Comparison of ENCODE assay signal across 8 mouse cellular contexts in genomic region chr4:26247925-26248856, GRCm38 (mm10).
A peak's percentile ranks its signal among the peaks of the same experiment; 100 is the strongest.
DNase-seq lines count a peak whose midpoint lies in the region; ATAC-seq and TF ChIP-seq lines count a peak whose summit lies in the region.
"Had no signal": no experiment of that assay in that cellular context is flagged by ENCODE, and none has a peak within 500 bp of the region (broad histone marks: within the 10 kb centered on the region; RNA-seq: fewer than 3 reads in every experiment).

No protein-coding gene starts in this region.

- DNase-seq in G1E (ENCODE audit: low spot score) = peak; percentile 7
- DNase-seq in adrenal gland, postnatal 14 days = peak; percentile 78
- peak; percentile 58 for DNase-seq in embryo, embryonic 11.5 days (ENCODE audit: low read depth, low spot score)
- peak; percentile 60 to 64 for DNase-seq in layer of hippocampus, postnatal 10 days (ENCODE audit: low spot score in 2 of 2)
- peak; percentile 38 for DNase-seq in lung, postnatal 25 days (ENCODE audit: low spot score)
- peak; percentile 62 for DNase-seq in right cerebral cortex, postnatal 4 days

- H3K27ac ChIP-seq in hindbrain, embryonic 13.5 days = no peak overlapping the region
- H3K27ac ChIP-seq: heart, embryonic 15.5 days had no signal

- H3K9ac ChIP-seq in hindbrain, embryonic 13.5 days = no peak overlapping the region
- H3K9ac ChIP-seq: heart, embryonic 15.5 days had no signal

- no peaks in the 10 kb centered on the region for H3K9me3 ChIP-seq in G1E (replicated peaks)
- H3K9me3 ChIP-seq in hindbrain, embryonic 13.5 days = no peaks in the 10 kb centered on the region
- H3K9me3 ChIP-seq: heart, embryonic 15.5 days had no signal

- no peak for ATAC-seq in G1E (ENCODE audit: extremely low read depth, insufficient number of reproducible peaks, low FRiP score, poor library complexity, severe bottlenecking)
- peak; percentile 74; the same call in 1 of the 2 replicates for ATAC-seq in hindbrain, embryonic 13.5 days (ENCODE audit: low FRiP score)

- TF ChIP-seq CTCF in G1E (IDR thresholded peaks at IDR 0.05; ENCODE audit: low read depth, low read length) = peak; percentile 30; the same call in 1 of the 2 replicates

- no peaks in the 10 kb centered on the region for H3K4me1 ChIP-seq in G1E (ENCODE audit: insufficient read depth, low read depth, low read length)
- H3K4me1 ChIP-seq in hindbrain, embryonic 13.5 days (replicated peaks) = no peaks in the 10 kb centered on the region
- H3K4me1 ChIP-seq: heart, embryonic 15.5 days had no signal

- H3K36me3 ChIP-seq in G1E (replicated peaks) = no peaks in the 10 kb centered on the region
- H3K36me3 ChIP-seq in hindbrain, embryonic 13.5 days = no peaks in the 10 kb centered on the region
- H3K36me3 ChIP-seq: heart, embryonic 15.5 days had no signal

- no peak overlapping the region for H3K4me3 ChIP-seq in G1E (ENCODE audit: low read depth, low read length)
- no peak overlapping the region for H3K4me3 ChIP-seq in hindbrain, embryonic 13.5 days
- H3K4me3 ChIP-seq: heart, embryonic 15.5 days had no signal

- H3K4me2 ChIP-seq in hindbrain, embryonic 13.5 days = no peak overlapping the region
- H3K4me2 ChIP-seq: heart, embryonic 15.5 days had no signal

- 67% methylated on average over 13 of the region's 13 CpGs for WGBS in hindbrain, embryonic 13.5 days

- H3K27me3 ChIP-seq in G1E (ENCODE audit: insufficient read depth, low read length) = no peaks in the 10 kb centered on the region
- no peaks in the 10 kb centered on the region for H3K27me3 ChIP-seq in hindbrain, embryonic 13.5 days
- H3K27me3 ChIP-seq: heart, embryonic 15.5 days had no signal

Comparison
In these comparisons a context has a peak if more than half of its experiments do, and no peak if none do; other contexts are left out.
1. DNase-seq: peak in every context shown above with its lines; median percentile 78 in adrenal gland, postnatal 14 days; 62 in layer of hippocampus, postnatal 10 days; 62 in right cerebral cortex, postnatal 4 days; 58 in embryo, embryonic 11.5 days; 38 in lung, postnatal 25 days; 7 in G1E.